Mouse (Mus musculus) heart, embryonic 10.5 days (tissue): ENCODE results near the gene Dclk2. TPM values are rescaled to one million over a fixed set of nuclear protein-coding genes. Genes with fewer than 3 reads are reported as not detected.
A peak's percentile ranks its signal among the peaks of the same experiment; 100 is the strongest.

ENCODE experiments used
- DNase-seq: peaks from one replicate; pipeline ENCODE4 v3.0.0-alpha.2; 2017; ENCODE audit warnings: low spot score
- H3K27ac ChIP-seq: fragments of 300-500 bp; sonication (generic); 2 replicates; pipeline ENCODE4 v1.5.1; 2016; ENCODE audit warnings: mild to moderate bottlenecking
- H3K27me3 ChIP-seq: fragments of 300-500 bp; sonication (generic); 2 replicates; pipeline ENCODE4 v1.6.1; 2016; ENCODE audit warnings: mild to moderate bottlenecking; ENCODE audit not compliant: poor library complexity, insufficient read depth, severe bottlenecking
- H3K36me3 ChIP-seq: fragments of 300-500 bp; sonication (generic); 2 replicates; pipeline ENCODE4 v1.6.1; 2016; ENCODE audit warnings: mild to moderate bottlenecking, moderate library complexity
- H3K4me1 ChIP-seq: fragments of 300-500 bp; sonication (generic); 2 replicates; pipeline ENCODE4 v1.6.1; 2016; ENCODE audit warnings: mild to moderate bottlenecking
- H3K4me3 ChIP-seq: fragments of 300-500 bp; sonication (generic); 2 replicates; pipeline ENCODE4 v1.5.1; 2016; ENCODE audit warnings: mild to moderate bottlenecking, moderate library complexity
- H3K9me3 ChIP-seq: fragments of 300-500 bp; sonication (generic); 2 replicates; pipeline ENCODE4 v1.6.1; 2016; ENCODE audit warnings: mild to moderate bottlenecking, moderate library complexity
- WGBS: fragments of 180-500 bp; shearing (Covaris S2); methylation state at CpG from one replicate; pipeline ENCODE4 v1.1.7; 2016; 5-methylcytosine and 5-hydroxymethylcytosine counted together
- polyA plus RNA-seq: library from polyadenylated mRNA; unstranded; fragments of >200 nt; fragmentation: Nextera tagmentation; extraction: Ambion mirVana; gene quantifications from 2 replicates; pipeline ENCODE4 v1.2.1, GENCODE M21; 2016

Gene Dclk2
- polyA plus RNA-seq, 1 experiment from 2014 or later = 3.7 TPM

- DNase-seq = no peak
- H3K4me1 ChIP-seq = no peaks in the 10 kb centered on the region
- H3K4me3 ChIP-seq = no peak overlapping the region
- WGBS = 59% methylated on average over 8 of the region's 8 CpGs
- no peak overlapping the region for H3K27ac ChIP-seq
- H3K27me3 ChIP-seq = no peaks in the 10 kb centered on the region
- no peaks in the 10 kb centered on the region for H3K9me3 ChIP-seq
- no peaks in the 10 kb centered on the region for H3K36me3 ChIP-seq
Observed at GRCm38 (mm10) chr3:86832115-86832514, 88.5 kb downstream of the Dclk2 start.

- WGBS = 83% methylated on average over 3 of the region's 3 CpGs
- no peaks in the 10 kb centered on the region for H3K36me3 ChIP-seq
- DNase-seq = no peak
Observed at GRCm38 (mm10) chr3:86827506-86827905, 93.1 kb downstream of the Dclk2 start.

GRCm38 (mm10) chr3:86821383-86821782 is 99.3 kb downstream of the Dclk2 start:
- no peak overlapping the region for H3K27ac ChIP-seq
- no peaks in the 10 kb centered on the region for H3K27me3 ChIP-seq
- no peaks in the 10 kb centered on the region for H3K36me3 ChIP-seq
- peaks cover 5% of the 10 kb centered on the region; the same call in 1 of the 2 replicates for H3K4me1 ChIP-seq
- DNase-seq = no peak
- H3K9me3 ChIP-seq = no peaks in the 10 kb centered on the region
- H3K4me3 ChIP-seq = no peak overlapping the region
- WGBS = 67% methylated on average over 3 of the region's 3 CpGs

More at GRCm38 (mm10) chr3:86827506-86827905, 93.1 kb downstream of the Dclk2 start:
- no peaks in the 10 kb centered on the region for H3K27me3 ChIP-seq
- no peaks in the 10 kb centered on the region for H3K4me1 ChIP-seq
- no peak overlapping the region for H3K27ac ChIP-seq
- H3K9me3 ChIP-seq = no peaks in the 10 kb centered on the region
- H3K4me3 ChIP-seq = no peak overlapping the region

- no peak overlapping the region for H3K27ac ChIP-seq
- 45% methylated on average over 10 of the region's 10 CpGs for WGBS
- H3K4me1 ChIP-seq = peaks cover 5% of the 10 kb centered on the region; the same call in 1 of the 2 replicates
- no peak overlapping the region for H3K4me3 ChIP-seq
- H3K27me3 ChIP-seq = no peaks in the 10 kb centered on the region
- DNase-seq = no peak
- no peaks in the 10 kb centered on the region for H3K36me3 ChIP-seq
- no peaks in the 10 kb centered on the region for H3K9me3 ChIP-seq
Observed at GRCm38 (mm10) chr3:86820344-86820743, 100.3 kb downstream of the Dclk2 start.

GRCm38 (mm10) chr3:86819372-86819771 is 101.3 kb downstream of the Dclk2 start:
- WGBS = 88% methylated on average over 6 of the region's 6 CpGs
- Histone ChIP-seq H3K4me1 (peaks cover 5% of the 10 kb centered on the region; the same call in 1 of the 2 replicates), H3K9me3 (no peaks in the 10 kb centered on the region), H3K36me3 (no peaks in the 10 kb centered on the region), H3K27ac (no peak overlapping the region), H3K4me3 (no peak overlapping the region), H3K27me3 (no peaks in the 10 kb centered on the region)
- no peak for DNase-seq

- Histone ChIP-seq H3K4me1 (peaks cover 5% of the 10 kb centered on the region; the same call in 1 of the 2 replicates), H3K27me3 (no peaks in the 10 kb centered on the region), H3K9me3 (no peaks in the 10 kb centered on the region), H3K4me3 (no peak overlapping the region), H3K27ac (no peak overlapping the region), H3K36me3 (no peaks in the 10 kb centered on the region)
- WGBS = 87% methylated on average over 13 of the region's 13 CpGs
- DNase-seq = no peak
Observed at GRCm38 (mm10) chr3:86818001-86818585, 102.6 kb downstream of the Dclk2 start.

GRCm38 (mm10) chr3:86812689-86813088 is 108.0 kb downstream of the Dclk2 start:
- Histone ChIP-seq H3K27ac (no peak overlapping the region), H3K9me3 (no peaks in the 10 kb centered on the region), H3K4me3 (no peak overlapping the region), H3K27me3 (no peaks in the 10 kb centered on the region), H3K36me3 (no peaks in the 10 kb centered on the region), H3K4me1 (peaks cover 3% of the 10 kb centered on the region; the same call in 1 of the 2 replicates)
- peak; percentile 92 for DNase-seq
- WGBS = 11% methylated on average over 3 of the region's 3 CpGs

GRCm38 (mm10) chr3:86810908-86811307 is 109.7 kb downstream of the Dclk2 start:
- Histone ChIP-seq H3K4me1 (peaks cover 3% of the 10 kb centered on the region; the same call in 1 of the 2 replicates), H3K36me3 (no peaks in the 10 kb centered on the region), H3K27ac (no peak overlapping the region), H3K27me3 (no peaks in the 10 kb centered on the region), H3K9me3 (no peaks in the 10 kb centered on the region), H3K4me3 (no peak overlapping the region)
- no peak for DNase-seq
- 90% methylated on average over 5 of the region's 5 CpGs for WGBS

GRCm38 (mm10) chr3:86809646-86810045 is 111.0 kb downstream of the Dclk2 start:
- Histone ChIP-seq H3K4me3 (no peak overlapping the region), H3K4me1 (peaks cover 5% of the 10 kb centered on the region; the same call in 1 of the 2 replicates), H3K36me3 (no peaks in the 10 kb centered on the region), H3K9me3 (no peaks in the 10 kb centered on the region), H3K27me3 (no peaks in the 10 kb centered on the region), H3K27ac (0 out of 2 replicates have a peak overlapping the region, but pooled peaks have one; percentile 13)
- DNase-seq = no peak
- WGBS = 33% methylated on average over 2 of the region's 2 CpGs

GRCm38 (mm10) chr3:86809199-86809598 is 111.5 kb downstream of the Dclk2 start:
- H3K4me3 ChIP-seq = no peak overlapping the region
- H3K36me3 ChIP-seq = no peaks in the 10 kb centered on the region
- peaks cover 10% of the 10 kb centered on the region for H3K4me1 ChIP-seq
- H3K27me3 ChIP-seq = no peaks in the 10 kb centered on the region
- no peaks in the 10 kb centered on the region for H3K9me3 ChIP-seq
- DNase-seq = no peak
- WGBS = 80% methylated on average over 9 of the region's 9 CpGs
- H3K27ac ChIP-seq = no peak overlapping the region

GRCm38 (mm10) chr3:86807750-86808467 is 112.7 kb downstream of the Dclk2 start:
- Histone ChIP-seq H3K27me3 (no peaks in the 10 kb centered on the region), H3K27ac (no peak overlapping the region), H3K9me3 (no peaks in the 10 kb centered on the region), H3K4me3 (no peak overlapping the region), H3K4me1 (peaks cover 19% of the 10 kb centered on the region), H3K36me3 (no peaks in the 10 kb centered on the region)
- DNase-seq = no peak
- 78% methylated on average over 14 of the region's 14 CpGs for WGBS

GRCm38 (mm10) chr3:86806834-86807233 is 113.8 kb downstream of the Dclk2 start:
- WGBS = 95% methylated on average over 9 of the region's 9 CpGs
- Histone ChIP-seq H3K9me3 (no peaks in the 10 kb centered on the region), H3K4me3 (no peak overlapping the region), H3K4me1 (peaks cover 19% of the 10 kb centered on the region), H3K27me3 (no peaks in the 10 kb centered on the region), H3K36me3 (no peaks in the 10 kb centered on the region), H3K27ac (no peak overlapping the region)
- DNase-seq = no peak

- 0 out of 2 replicates have a peak overlapping the region, but pooled peaks have one; percentile 10 for H3K27ac ChIP-seq
- 73% methylated on average over 9 of the region's 9 CpGs for WGBS
- H3K27me3 ChIP-seq = no peaks in the 10 kb centered on the region
- no peak overlapping the region for H3K4me3 ChIP-seq
- no peak for DNase-seq
- H3K4me1 ChIP-seq = peaks cover 19% of the 10 kb centered on the region
- no peaks in the 10 kb centered on the region for H3K36me3 ChIP-seq
- H3K9me3 ChIP-seq = no peaks in the 10 kb centered on the region
Observed at GRCm38 (mm10) chr3:86804265-86804664, 116.4 kb downstream of the Dclk2 start.
